Mouse (Mus musculus): ENCODE data around the gene Oxsm. TPM values are rescaled to one million over a fixed set of nuclear protein-coding genes. Genes with fewer than 3 reads are reported as not detected.

The Oxsm gene
- polyA plus RNA-seq (2015; fragmentation: Nextera tagmentation; extraction: Ambion mirVana): 1.2 and 1.4 TPM in 2 replicates

DNA sequence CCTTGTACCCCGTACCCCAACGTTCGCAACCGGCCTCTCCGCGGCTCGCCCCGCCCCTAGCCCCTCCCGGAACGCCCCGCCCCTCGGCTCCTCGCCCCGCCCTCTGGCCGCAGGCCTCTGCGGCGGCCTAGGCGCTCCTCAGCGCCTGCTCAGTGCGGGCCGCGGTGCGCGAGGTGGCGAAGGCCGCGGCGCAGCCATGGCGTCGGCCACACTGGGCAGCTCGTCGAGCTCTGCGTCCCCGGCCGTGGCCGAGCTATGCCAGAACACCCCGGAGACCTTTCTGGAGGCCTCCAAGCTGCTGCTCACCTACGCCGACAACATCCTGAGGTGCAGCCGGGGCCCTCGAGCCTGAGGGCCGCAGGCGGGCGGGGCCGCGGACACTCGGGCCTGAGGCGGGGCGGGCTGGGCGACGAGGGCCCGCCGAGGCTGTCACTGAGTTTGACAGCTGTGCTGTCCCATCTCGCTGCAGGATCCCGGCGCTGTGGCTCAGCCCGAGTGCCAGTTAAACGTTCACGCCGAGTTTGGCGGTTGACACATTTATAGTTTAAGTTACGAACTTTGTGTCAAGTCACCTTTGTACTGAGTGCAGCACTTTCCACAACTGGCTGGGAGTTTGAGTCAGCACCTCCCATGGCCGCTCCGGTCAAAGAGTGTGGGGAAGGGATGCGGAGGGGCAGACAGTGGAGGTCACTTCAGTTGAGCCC lies at the start of gene Oxsm, which contains the start of gene Ngly1:
TSS of gene Oxsm (minus strand) at position 638 of the 704 bp plus-strand sequence.
TSS of gene Ngly1 (plus strand) at position 110 of the 704 bp plus-strand sequence.

Other genes with a start within 250 kb of the Oxsm start
- gene Ngly1, start 528 bp downstream of the Oxsm start, polyA plus RNA-seq (2015; fragmentation: Nextera tagmentation; extraction: Ambion mirVana): 27.6 and 29.4 TPM in 2 replicates
- 42.1 and 42.8 TPM in 2 replicates for gene Top2b, start 115.4 kb upstream of the Oxsm start, polyA plus RNA-seq (2015; fragmentation: Nextera tagmentation; extraction: Ambion mirVana)

Data from neural tube, postnatal 0 days (tissue).